Mouse (Mus musculus) hindbrain, embryonic 12.5 days (tissue): Measurements from ENCODE around the gene Tpbpb. TPM values are rescaled to one million over a fixed set of nuclear protein-coding genes. Genes with fewer than 3 reads are reported as not detected.
"Not testable (repeated sequence)": the region's sequence is repeated elsewhere in the genome, so short reads cannot be mapped to it uniquely, and the experiment has no call there.

Experiments
- ATAC-seq: fragments of 200-750 bp; cut with Nextera tagmentation; 2 replicates; pipeline ENCODE4 v1.8.0; 2017; ENCODE audit warnings: moderate TSS enrichment; ENCODE audit not compliant: low FRiP score
- H3K27ac ChIP-seq: fragments of 300-500 bp; sonication (generic); 2 replicates; pipeline ENCODE4 v1.5.1; 2016; ENCODE audit warnings: mild to moderate bottlenecking
- H3K27me3 ChIP-seq: fragments of 300-500 bp; sonication (generic); 2 replicates; pipeline ENCODE4 v1.6.1; 2016; ENCODE audit warnings: mild to moderate bottlenecking
- H3K36me3 ChIP-seq: fragments of 300-500 bp; sonication (generic); 2 replicates; pipeline ENCODE4 v1.6.1; 2016; ENCODE audit warnings: mild to moderate bottlenecking
- H3K4me1 ChIP-seq: fragments of 300-500 bp; sonication (generic); 2 replicates; pipeline ENCODE4 v1.6.1; 2016
- H3K4me2 ChIP-seq: fragments of 300-500 bp; sonication (generic); replicated peaks from 2 replicates; pipeline ENCODE4 v1.6.1; 2016; ENCODE audit warnings: mild to moderate bottlenecking
- H3K4me3 ChIP-seq: fragments of 300-500 bp; sonication (generic); 2 replicates; pipeline ENCODE4 v1.5.1; 2016; ENCODE audit warnings: mild to moderate bottlenecking
- H3K9ac ChIP-seq: fragments of 300-500 bp; sonication (generic); 2 replicates; pipeline ENCODE4 v1.6.1; 2016; ENCODE audit warnings: mild to moderate bottlenecking, moderate library complexity
- H3K9me3 ChIP-seq: fragments of 300-500 bp; sonication (generic); replicated peaks from 2 replicates; pipeline ENCODE4 v1.6.1; 2016; ENCODE audit warnings: mild to moderate bottlenecking
- WGBS: fragments of 180-500 bp; shearing (Covaris S2); methylation state at CpG from one replicate; pipeline ENCODE4 v1.1.7; 2016; 5-methylcytosine and 5-hydroxymethylcytosine counted together
- polyA plus RNA-seq: library from polyadenylated mRNA; unstranded; fragments of >200 nt; fragmentation: Nextera tagmentation; extraction: Ambion mirVana; gene quantifications from 2 replicates; pipeline ENCODE4 v1.2.1, GENCODE M21; 2016

Gene Tpbpb
- polyA plus RNA-seq: not detected in 2 replicates

- WGBS: 90% methylated on average over 2 of the region's 2 CpGs
- not testable (repeated sequence) for ATAC-seq, H3K27me3 ChIP-seq, H3K36me3 ChIP-seq, H3K4me1 ChIP-seq, H3K4me2 ChIP-seq, H3K27ac ChIP-seq, H3K9me3 ChIP-seq, H3K9ac ChIP-seq, H3K4me3 ChIP-seq
Measured at GRCm38 (mm10) chr13:60904780-60905179, at the start of gene Tpbpb. Tpbpb (minus strand) TSS chr13:60904880.

- 72% methylated on average over 3 of the region's 3 CpGs for WGBS
- not testable (repeated sequence) for H3K4me2 ChIP-seq, H3K4me3 ChIP-seq, H3K36me3 ChIP-seq, H3K27ac ChIP-seq, H3K4me1 ChIP-seq, H3K27me3 ChIP-seq, H3K9ac ChIP-seq, ATAC-seq
- peaks cover 11% of the 10 kb centered on the region; the same call in 1 of the 2 replicates for H3K9me3 ChIP-seq
Measured at GRCm38 (mm10) chr13:60941884-60942283, 37.2 kb upstream of the Tpbpb start, which contains the start of gene Tpbpa. Tpbpa (minus strand) TSS chr13:60941984.

DNA sequence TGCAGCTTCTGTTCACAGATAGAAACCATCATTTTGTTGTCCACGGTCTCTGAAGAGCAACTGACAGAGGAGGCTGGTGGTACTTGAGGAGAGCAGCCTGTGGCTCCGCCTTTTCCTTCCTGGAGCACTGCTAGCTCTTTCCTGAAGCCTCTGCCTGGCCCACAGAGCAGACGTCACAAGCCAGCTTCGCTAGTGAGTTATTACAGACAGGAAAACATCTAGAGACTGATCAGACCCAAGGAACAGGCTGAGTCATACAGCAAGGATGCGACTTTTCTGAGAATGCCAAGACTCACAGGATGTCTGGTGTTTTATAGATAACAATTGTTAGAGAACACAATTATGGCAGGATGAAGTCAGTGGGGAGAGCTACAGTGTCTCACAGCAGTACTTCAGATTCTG lies 31.8 kb upstream of the Tpbpb start, which contains the start of the genes Gm49391 and Ctla2a:
TSS of gene Gm49391 (minus strand) at position 72 of the 402 bp plus-strand sequence.
TSS of gene Ctla2a (minus strand) at position 126 of the 402 bp plus-strand sequence.
- H3K9ac ChIP-seq: no peak within 1 kb of the TSS
- H3K27ac ChIP-seq: no peak within 1 kb of the TSS
- H3K9me3 ChIP-seq: peaks cover 10% of the 10 kb centered on the region
- 72% methylated on average over 5 of the region's 5 CpGs for WGBS
- no peaks in the 10 kb centered on the region for H3K27me3 ChIP-seq
- no peak within 1 kb of the TSS for H3K4me3 ChIP-seq
- no peaks in the 10 kb centered on the region for H3K4me1 ChIP-seq
- no peak within 1 kb of the TSS for H3K4me2 ChIP-seq
- H3K36me3 ChIP-seq: no peaks in the 10 kb centered on the region
- ATAC-seq: no peak

DNA sequence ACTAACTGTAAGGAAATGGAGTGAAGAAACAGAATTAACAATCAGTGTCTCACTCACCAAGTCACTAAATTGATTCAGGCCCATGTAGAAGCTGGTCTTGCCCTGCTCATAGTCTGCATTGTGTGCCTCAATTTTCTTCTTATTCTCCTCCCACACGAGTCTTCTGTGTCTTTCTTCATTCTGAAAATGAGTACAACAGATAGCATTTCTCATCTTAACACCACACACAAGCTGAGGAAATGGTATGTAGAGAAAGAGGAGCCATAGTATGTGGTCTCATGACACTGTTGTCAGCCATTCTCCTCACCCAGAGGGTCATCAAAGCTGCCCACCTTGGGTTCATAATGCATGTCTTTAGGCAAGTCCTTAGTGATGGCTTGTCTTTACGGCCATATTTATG lies 30.8 kb upstream of the Tpbpb start, which contains the start of gene Gm49393:
TSS of gene Gm49393 (minus strand) at position 101 of the 400 bp plus-strand sequence.
- not testable (repeated sequence) for ATAC-seq, H3K9ac ChIP-seq, H3K4me3 ChIP-seq, H3K27ac ChIP-seq, H3K27me3 ChIP-seq, H3K36me3 ChIP-seq, H3K4me1 ChIP-seq, H3K4me2 ChIP-seq, H3K9me3 ChIP-seq
- 69% methylated on average over 2 of the region's 2 CpGs for WGBS

DNA sequence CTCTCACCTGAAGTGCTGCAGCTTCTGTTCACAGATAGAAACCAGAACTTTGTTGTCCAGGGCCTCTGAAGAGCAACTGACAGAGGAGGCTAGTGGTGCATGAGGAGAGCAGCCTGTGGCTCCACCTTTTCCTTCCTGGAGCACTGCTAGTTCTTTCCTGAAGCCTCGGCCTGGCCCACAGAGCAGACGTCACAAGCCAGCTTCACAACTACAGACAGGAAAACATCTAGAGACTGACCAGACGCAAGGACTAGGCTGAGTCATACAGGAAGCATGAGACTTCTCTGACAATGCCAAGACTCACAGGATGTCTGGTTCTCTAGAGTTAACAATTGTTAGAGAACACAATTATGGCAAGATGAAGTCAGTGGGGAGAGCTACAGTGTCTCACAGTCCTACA lies 7.4 kb downstream of the Tpbpb start, which contains the start of gene Ctla2b:
TSS of gene Ctla2b (minus strand) at position 120 of the 400 bp plus-strand sequence.
- 91% methylated on average over 3 of the region's 3 CpGs for WGBS
- H3K4me1 ChIP-seq: no peaks in the 10 kb centered on the region
- no peak for ATAC-seq
- H3K9ac ChIP-seq: no peak within 1 kb of the TSS
- H3K36me3 ChIP-seq: no peaks in the 10 kb centered on the region
- H3K27me3 ChIP-seq: no peaks in the 10 kb centered on the region
- H3K4me3 ChIP-seq: no peak within 1 kb of the TSS
- no peak within 1 kb of the TSS for H3K4me2 ChIP-seq
- no peak within 1 kb of the TSS for H3K27ac ChIP-seq
- peaks cover 6% of the 10 kb centered on the region; the same call in 1 of the 2 replicates for H3K9me3 ChIP-seq

GRCm38 (mm10) chr13:60896794-60897193 lies 7.9 kb downstream of the Tpbpb start, which contains the start of gene Gm49392:
Gm49392 (minus strand) TSS chr13:60896894.
- H3K27me3 ChIP-seq, H3K4me3 ChIP-seq, H3K36me3 ChIP-seq, H3K4me2 ChIP-seq, H3K4me1 ChIP-seq, H3K9ac ChIP-seq, H3K9me3 ChIP-seq, ATAC-seq, H3K27ac ChIP-seq: not testable (repeated sequence)
- 84% methylated on average over 8 of the region's 8 CpGs for WGBS

- no peaks in the 10 kb centered on the region for H3K27me3 ChIP-seq
- H3K36me3 ChIP-seq: no peaks in the 10 kb centered on the region
- no peak overlapping the region for H3K4me3 ChIP-seq
- no peak overlapping the region for H3K27ac ChIP-seq
- ATAC-seq: no peak
- peaks cover 6% of the 10 kb centered on the region; the same call in 1 of the 2 replicates for H3K9me3 ChIP-seq
- H3K9ac ChIP-seq: no peak overlapping the region
- H3K4me2 ChIP-seq: no peak overlapping the region
- H3K4me1 ChIP-seq: no peaks in the 10 kb centered on the region
Measured at GRCm38 (mm10) chr13:60895406-60896160, 9.1 kb downstream of the Tpbpb start.

DNA sequence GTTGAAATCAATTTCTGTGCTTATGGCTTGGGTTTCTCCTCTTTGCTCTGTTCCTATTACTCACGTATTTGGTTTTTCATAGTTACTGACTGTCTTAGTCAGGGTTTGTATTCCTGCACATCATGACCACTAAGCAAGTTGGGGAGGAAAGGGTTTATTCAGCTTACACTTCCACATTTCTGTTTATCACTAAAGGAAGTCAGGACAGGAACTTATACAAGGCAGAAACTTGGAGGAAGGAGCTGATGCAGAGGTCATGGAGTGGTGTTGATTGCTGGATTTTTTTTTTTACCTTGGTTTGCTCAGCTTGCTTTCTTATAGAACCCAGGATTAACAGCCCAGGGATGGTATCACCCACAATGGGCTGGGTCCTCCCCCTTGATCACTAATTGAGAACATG lies 12.4 kb downstream of the Tpbpb start:
- no peaks in the 10 kb centered on the region for H3K36me3 ChIP-seq
- WGBS: 92% methylated on average over 1 of the region's 1 CpGs
- H3K27ac ChIP-seq: no peak overlapping the region
- ATAC-seq: no peak
- no peak overlapping the region for H3K9ac ChIP-seq
- no peaks in the 10 kb centered on the region for H3K4me1 ChIP-seq
- no peak overlapping the region for H3K4me2 ChIP-seq
- H3K27me3 ChIP-seq: no peaks in the 10 kb centered on the region
- H3K9me3 ChIP-seq: peaks cover 2% of the 10 kb centered on the region; the same call in 1 of the 2 replicates
- no peak overlapping the region for H3K4me3 ChIP-seq

DNA sequence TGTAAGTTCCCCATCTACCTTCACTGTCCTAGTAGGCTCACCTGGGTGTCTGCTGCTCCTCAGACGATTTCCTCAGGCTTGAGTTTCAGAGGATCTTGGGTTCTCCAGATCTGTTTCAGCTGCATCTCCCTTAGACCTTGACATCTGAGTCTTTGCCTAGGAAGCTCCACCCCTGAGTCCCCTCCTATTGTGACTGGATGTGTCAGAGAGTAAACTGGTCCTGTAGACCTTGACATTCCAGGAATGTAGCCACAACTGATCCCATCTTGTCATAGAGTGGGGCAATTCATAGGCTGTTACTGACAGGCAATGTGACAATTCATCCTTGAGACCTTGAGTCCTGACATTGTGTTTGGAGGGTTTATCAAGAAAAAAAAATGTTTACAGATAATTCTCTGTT lies 40.4 kb downstream of the Tpbpb start, which contains the start of gene 4930486L24Rik:
TSS of gene 4930486L24Rik (minus strand) at position 195 of the 400 bp plus-strand sequence.
- no peak for ATAC-seq
- H3K27me3 ChIP-seq: no peaks in the 10 kb centered on the region
- no peaks in the 10 kb centered on the region for H3K36me3 ChIP-seq
- H3K4me1 ChIP-seq: no peaks in the 10 kb centered on the region
- H3K9ac ChIP-seq: no peak within 1 kb of the TSS
- WGBS: 77% methylated on average over 1 of the region's 1 CpGs
- H3K4me2 ChIP-seq: no peak within 1 kb of the TSS
- H3K9me3 ChIP-seq: no peaks in the 10 kb centered on the region
- no peak within 1 kb of the TSS for H3K27ac ChIP-seq
- H3K4me3 ChIP-seq: no peak within 1 kb of the TSS

Other genes starting within 250 kb of the Tpbpb start
- gene BC051665, start 118.5 kb downstream of the Tpbpb start, polyA plus RNA-seq: not detected in 2 replicates
- not detected in 2 replicates for gene Ctsll3, start 102.0 kb downstream of the Tpbpb start, polyA plus RNA-seq
- gene 4930486L24Rik, start 40.4 kb downstream of the Tpbpb start, polyA plus RNA-seq: 0.17 and 0.30 TPM in 2 replicates
- not detected in 2 replicates for gene Gm49392, start 8.0 kb downstream of the Tpbpb start, polyA plus RNA-seq
- gene Ctla2b, start 7.4 kb downstream of the Tpbpb start, polyA plus RNA-seq: 0.96 and 2.4 TPM in 2 replicates
- not detected in 2 replicates for gene Gm49393, start 30.7 kb upstream of the Tpbpb start, polyA plus RNA-seq
- 0.64 and 1.6 TPM in 2 replicates for gene Gm49391, start 31.7 kb upstream of the Tpbpb start, polyA plus RNA-seq
- 10.1 and 14.1 TPM in 2 replicates for gene Ctla2a, start 31.7 kb upstream of the Tpbpb start, polyA plus RNA-seq
- not detected in 2 replicates for gene Tpbpa, start 37.1 kb upstream of the Tpbpb start, polyA plus RNA-seq
- not detected in 2 replicates for gene Ctsj, start 101.1 kb upstream of the Tpbpb start, polyA plus RNA-seq
- not detected in 2 replicates for gene Ctsq, start 135.8 kb upstream of the Tpbpb start, polyA plus RNA-seq